ENCODE assay signal across 8 mouse cellular contexts in genomic region chr6:117173876-117174275, GRCm38 (mm10). TPM values are rescaled to one million over a fixed set of nuclear protein-coding genes. Genes with fewer than 3 reads are reported as not detected.
DNase-seq lines count a peak whose midpoint lies in the region; ATAC-seq lines count a peak whose summit lies in the region.
"Had no signal": no experiment of that assay in that cellular context is flagged by ENCODE, and none has a peak within 500 bp of the region (broad histone marks: within the 10 kb centered on the region; RNA-seq: fewer than 3 reads in every experiment).

No protein-coding gene starts in this region.

- H3K4me2 ChIP-seq in hindbrain, embryonic 14.5 days (replicated peaks) = no peak overlapping the region

- peak; percentile 77 to 80 for DNase-seq in adrenal gland, adult 18-20 months (ENCODE audit: low spot score in 2 of 2)
- DNase-seq in cerebellum, adult 9-11 months = peak; percentile 34
- peak; percentile 51 to 72 for DNase-seq in frontal cortex, postnatal 14 days (ENCODE audit: low spot score in 2 of 2)
- peak; percentile 75 for DNase-seq in hindbrain, embryonic 14.5 days (ENCODE audit: low spot score)
- DNase-seq in layer of hippocampus, postnatal 25 days (ENCODE audit: extremely low spot score in 1 of 2, low spot score in 1 of 2) = peak; percentile 74 to 93
- peak; percentile 26 to 68 for DNase-seq in spleen, postnatal 10 days (ENCODE audit: low spot score in 2 of 2)

- H3K27me3 ChIP-seq in hindbrain, embryonic 14.5 days (ENCODE audit: control insufficient read depth, insufficient read depth, low read length) = peaks cover 40% of the 10 kb centered on the region

- no peak overlapping the region for H3K27ac ChIP-seq in hindbrain, embryonic 14.5 days
- H3K27ac ChIP-seq: macrophage had no signal

- no peaks in the 10 kb centered on the region for H3K9me3 ChIP-seq in hindbrain, embryonic 14.5 days (ENCODE audit: control insufficient read depth, low read length)

- H3K36me3 ChIP-seq in hindbrain, embryonic 14.5 days (replicated peaks; ENCODE audit: control insufficient read depth, insufficient read depth) = no peaks in the 10 kb centered on the region

- peaks cover 4% of the 10 kb centered on the region for H3K4me1 ChIP-seq in hindbrain, embryonic 14.5 days (replicated peaks; ENCODE audit: control insufficient read depth, insufficient read depth, low read length)

- ATAC-seq in hindbrain, embryonic 14.5 days (ENCODE audit: low FRiP score) = no peak
- ATAC-seq in megakaryocyte progenitor cell, adult 5-6 weeks (replicated peaks; ENCODE audit: poor library complexity) = peak; percentile 72

- H3K9ac ChIP-seq in hindbrain, embryonic 14.5 days = no peak overlapping the region

- H3K4me3 ChIP-seq in hindbrain, embryonic 14.5 days (replicated peaks; ENCODE audit: low read length) = no peak overlapping the region

- WGBS in hindbrain, embryonic 14.5 days = 8% methylated on average over 11 of the region's 11 CpGs

RNA-seq across cellular contexts. Expression of gene Cxcl12, which starts 5.5 kb away (rescaled TPM):
- total RNA-seq in adrenal gland, adult 18-20 months (2021) = 10 to 100 TPM; 45.9 to 81.1 TPM
- 61.8 and 62.4 TPM in 2 replicates for polyA plus RNA-seq in hindbrain, embryonic 14.5 days (2014; fragmentation: Nextera tagmentation; extraction: Ambion mirVana)
- 10 to 100 TPM; 41.5 to 50.2 TPM for total RNA-seq in layer of hippocampus, postnatal 25 days (2021)
- 0.44 and 1.0 TPM in 2 replicates for total RNA-seq in megakaryocyte progenitor cell, adult 5-6 weeks (2015)
- 0.29 and 0.41 TPM in 2 replicates for total RNA-seq in megakaryocyte progenitor cell, adult 5-6 weeks (2017)

Comparison
In these comparisons a context has a peak if more than half of its experiments do, and no peak if none do; other contexts are left out.
1. RNA of gene Cxcl12, which starts 5.5 kb away (total RNA-seq): 45.9 to 81.1 TPM in adrenal gland, adult 18-20 months and 41.5 to 50.2 TPM in layer of hippocampus, postnatal 25 days; 0.29 to 1.0 TPM in megakaryocyte progenitor cell, adult 5-6 weeks; every median in the first group is over 10 times any median in the second.
2. Peak in every context shown above with its lines, with median percentiles within 50 percentile points of each other: DNase-seq.